Mouse (Mus musculus): Measurements from ENCODE around the gene Pou6f1. TPM values are rescaled to one million over a fixed set of nuclear protein-coding genes. Genes with fewer than 3 reads are reported as not detected.
"Not testable (repeated sequence)": the region's sequence is repeated elsewhere in the genome, so short reads cannot be mapped to it uniquely, and the experiment has no call there.

Pou6f1 gene
- total and polyA plus RNA-seq, 3 experiments = 1.7 to 9.1 (median 7.4) TPM

DNA sequence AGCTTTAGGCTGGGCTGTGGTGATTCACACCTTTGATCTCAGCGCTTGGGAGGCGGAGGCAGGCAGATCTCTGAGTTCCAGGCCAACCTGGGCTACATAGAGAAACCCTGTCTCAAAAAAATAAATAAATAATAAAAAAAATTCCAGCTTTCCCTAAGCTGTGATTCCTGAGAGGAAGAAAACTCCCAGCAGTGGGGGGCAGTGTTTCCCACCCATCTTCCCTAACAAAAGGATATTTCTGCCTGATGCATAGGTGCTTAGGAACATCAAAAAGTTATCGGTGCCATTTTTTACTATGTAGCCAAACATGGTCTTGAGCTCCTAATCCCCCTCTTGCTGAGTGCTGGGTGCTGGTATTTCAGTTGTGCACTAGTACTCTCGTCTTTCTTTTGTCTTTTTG is 49.5 kb downstream of the Pou6f1 start:
- peaks cover 3 to 18% of the 10 kb centered on the region in 2 experiments; a peak in 2 of 4 replicates for H3K4me1 ChIP-seq (ENCODE audit: control insufficient read depth in 1 of 2, insufficient read depth in 2 of 2)
- dilution Hi-C loops (cut with MboI; ENCODE audit: extremely low pct_ligation_motif_present, extremely low pct_unique_long_range_greater_than_20kb, low sequenced_read_pairs) (no loop called here), in situ Hi-C loops (cut with MboI; ENCODE audit: low pct_ligation_motif_present, low pct_unique_long_range_greater_than_20kb, low sequenced_read_pairs) (no loop called here)

DNA sequence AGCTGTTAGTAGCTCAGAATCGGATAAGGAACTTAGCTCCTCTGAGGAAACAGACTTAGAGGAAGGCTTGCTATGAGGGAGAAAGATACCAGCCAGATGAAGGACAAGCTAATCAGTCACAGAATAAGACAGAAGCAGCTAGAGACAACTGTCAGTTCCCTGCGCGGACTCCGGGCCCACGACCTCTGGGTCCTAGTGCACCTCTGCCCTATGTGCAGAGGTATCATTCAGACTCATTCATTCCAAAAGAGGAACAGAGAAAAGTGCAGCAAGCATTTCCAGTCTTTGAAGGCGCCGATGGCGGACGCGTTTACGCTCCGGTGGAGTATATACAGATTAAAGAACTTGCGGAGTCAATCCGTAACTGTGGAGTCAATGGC is 56.1 kb downstream of the Pou6f1 start:
- peak; percentile 10 for DNase-seq (ENCODE audit: extremely low read depth)
- TF ChIP-seq IRF4 (IDR thresholded peaks at IDR 0.05; ENCODE audit: low read depth, low read length) = peak; percentile 84
- TF ChIP-seq JUN (IDR thresholded peaks at IDR 0.05; ENCODE audit: insufficient read depth, low read depth, low read length) = 0 out of 2 replicates have a peak, but pooled peaks have one; percentile 17
- TF ChIP-seq EP300 (IDR thresholded peaks at IDR 0.05; ENCODE audit: low read length) = peak; percentile 74
- H3K4me1 ChIP-seq (ENCODE audit: control insufficient read depth in 1 of 2, insufficient read depth in 2 of 2); H3K79me2 ChIP-seq (replicated peaks; ENCODE audit: control insufficient read depth, extremely low read depth, insufficient read depth, poor library complexity, severe bottlenecking); H3K4me3 ChIP-seq (replicated peaks in 1 of 3; ENCODE audit: low read depth in 2 of 3, low read length in 2 of 3, poor library complexity in 1 of 3); in situ Hi-C loops (cut with MboI; ENCODE audit: low pct_ligation_motif_present, low pct_unique_long_range_greater_than_20kb, low sequenced_read_pairs); H3K4me2 ChIP-seq (ENCODE audit: insufficient read depth, low read depth, poor library complexity, severe bottlenecking); H3K27ac ChIP-seq (ENCODE audit: insufficient read depth, low read depth); H3K9ac ChIP-seq (ENCODE audit: insufficient read depth, low read depth); dilution Hi-C loops (cut with MboI; ENCODE audit: extremely low pct_ligation_motif_present, extremely low pct_unique_long_range_greater_than_20kb, low sequenced_read_pairs); H3K9me3 ChIP-seq (replicated peaks; ENCODE audit: low read length); H3K27me3 ChIP-seq (replicated peaks): not testable (repeated sequence)
- H3K36me3 ChIP-seq (replicated peaks in 1 of 2; ENCODE audit: control insufficient read depth in 1 of 2, insufficient read depth in 1 of 2, low read length in 1 of 2) = peaks cover 6 to 25% of the 10 kb centered on the region in 2 experiments

More for the DNA sequence above, 49.5 kb downstream of the Pou6f1 start:
- peak overlapping the region; percentile 73; the same call in 1 of the 2 replicates for H3K4me2 ChIP-seq (ENCODE audit: insufficient read depth, low read depth, poor library complexity, severe bottlenecking)
- H3K9me3 ChIP-seq (replicated peaks; ENCODE audit: low read length) = peaks cover 9% of the 10 kb centered on the region
- H3K27ac ChIP-seq (ENCODE audit: insufficient read depth, low read depth) = no peak overlapping the region
- peaks cover 6 to 24% of the 10 kb centered on the region in 2 experiments for H3K36me3 ChIP-seq (replicated peaks in 1 of 2; ENCODE audit: control insufficient read depth in 1 of 2, insufficient read depth in 1 of 2, low read length in 1 of 2)
- no peak overlapping the region for H3K9ac ChIP-seq (ENCODE audit: insufficient read depth, low read depth)
- no peak for DNase-seq (ENCODE audit: extremely low read depth)
- no peak for TF ChIP-seq TCF12 (IDR thresholded peaks at IDR 0.05; ENCODE audit: low read depth, low read length)
- TF ChIP-seq ZKSCAN1 (IDR thresholded peaks at IDR 0.05; ENCODE audit: borderline replicate concordance, low read depth, low read length) = no peak
- TF ChIP-seq MAX (IDR thresholded peaks at IDR 0.05; ENCODE audit: low read length) = no peak
- TF ChIP-seq NELFE (IDR thresholded peaks at IDR 0.05; ENCODE audit: low read depth, low read length) = no peak
- TF ChIP-seq ZNF384 (IDR thresholded peaks at IDR 0.05; ENCODE audit: low read depth, low read length) = no peak
- no peak for TF ChIP-seq PAX5 (IDR thresholded peaks at IDR 0.05; ENCODE audit: low read length)
- no peak for TF ChIP-seq POLR2AphosphoS2 (IDR thresholded peaks at IDR 0.05; ENCODE audit: low read depth, low read length)
- no peak for TF ChIP-seq POLR2A (IDR thresholded peaks at IDR 0.05; ENCODE audit: low read depth, low read length)
- no peak for TF ChIP-seq HCFC1 (IDR thresholded peaks at IDR 0.05; ENCODE audit: low read depth, low read length)
- no peak overlapping the region for H3K4me3 ChIP-seq (replicated peaks in 1 of 3; ENCODE audit: low read depth in 2 of 3, low read length in 2 of 3, poor library complexity in 1 of 3)
- H3K27me3 ChIP-seq (replicated peaks) = peaks cover 2% of the 10 kb centered on the region
- peaks cover 3% of the 10 kb centered on the region; the same call in 1 of the 2 replicates for H3K79me2 ChIP-seq (replicated peaks; ENCODE audit: control insufficient read depth, extremely low read depth, insufficient read depth, poor library complexity, severe bottlenecking)

DNA sequence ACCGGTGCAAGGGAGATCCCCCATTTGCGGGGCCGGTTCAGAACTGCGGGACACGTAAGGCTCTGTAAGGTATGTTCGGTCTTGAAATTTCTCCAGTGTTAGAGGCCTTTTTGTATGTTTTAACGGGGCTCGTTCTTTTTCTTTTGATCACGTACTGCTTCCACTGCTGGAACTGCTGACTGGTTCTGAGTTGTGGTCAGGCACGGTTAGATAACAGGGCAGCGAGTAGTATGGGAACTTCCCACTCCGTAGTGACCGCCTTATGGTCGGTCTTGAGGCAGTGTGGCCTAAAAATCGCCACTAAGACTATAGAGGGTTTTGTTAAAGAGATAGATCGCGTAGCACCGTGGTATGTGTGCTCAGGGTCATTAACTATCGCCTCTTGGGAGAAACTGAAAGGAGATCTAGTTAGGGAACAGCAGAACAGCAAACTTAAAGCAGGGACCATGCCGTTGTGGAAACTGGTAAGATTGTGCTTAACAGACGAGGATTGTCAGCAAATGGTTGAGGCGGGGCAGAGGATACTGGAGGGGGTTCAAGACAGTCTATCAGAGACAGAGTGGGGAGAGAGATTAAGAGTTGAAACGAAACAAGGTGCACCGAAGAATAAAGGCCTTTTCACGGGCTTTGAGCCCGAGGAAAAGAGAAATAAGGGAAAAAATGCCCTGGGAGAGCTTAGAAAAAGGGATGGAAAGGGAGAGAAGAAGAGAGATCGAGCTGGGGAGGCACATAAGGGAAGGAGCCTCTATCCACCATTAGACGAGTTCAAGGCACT is 56.7 kb downstream of the Pou6f1 start:
- in situ Hi-C loops (cut with MboI; ENCODE audit: low pct_ligation_motif_present, low pct_unique_long_range_greater_than_20kb, low sequenced_read_pairs); H3K4me1 ChIP-seq (ENCODE audit: control insufficient read depth in 1 of 2, insufficient read depth in 2 of 2); dilution Hi-C loops (cut with MboI; ENCODE audit: extremely low pct_ligation_motif_present, extremely low pct_unique_long_range_greater_than_20kb, low sequenced_read_pairs); H3K4me3 ChIP-seq (replicated peaks in 1 of 3; ENCODE audit: low read depth in 2 of 3, low read length in 2 of 3, poor library complexity in 1 of 3); H3K9ac ChIP-seq (ENCODE audit: insufficient read depth, low read depth); H3K79me2 ChIP-seq (replicated peaks; ENCODE audit: control insufficient read depth, extremely low read depth, insufficient read depth, poor library complexity, severe bottlenecking); DNase-seq (ENCODE audit: extremely low read depth); H3K4me2 ChIP-seq (ENCODE audit: insufficient read depth, low read depth, poor library complexity, severe bottlenecking); H3K27me3 ChIP-seq (replicated peaks); H3K27ac ChIP-seq (ENCODE audit: insufficient read depth, low read depth); H3K9me3 ChIP-seq (replicated peaks; ENCODE audit: low read length): not testable (repeated sequence)
- peaks cover 3 to 20% of the 10 kb centered on the region in 2 experiments for H3K36me3 ChIP-seq (replicated peaks in 1 of 2; ENCODE audit: control insufficient read depth in 1 of 2, insufficient read depth in 1 of 2, low read length in 1 of 2)

Measured in CH12.LX (cell line).